Mouse (Mus musculus) CH12.LX (cell line): ENCODE results near the gene Ralbp1. TPM values are rescaled to one million over a fixed set of nuclear protein-coding genes. Genes with fewer than 3 reads are reported as not detected.

Experiments
- DNase-seq: peaks from one replicate; pipeline ENCODE4 v3.0.0-alpha.2; 2013; ENCODE audit errors: extremely low read depth
- H3K27ac ChIP-seq: 2 replicates; pipeline ENCODE4 v1.5.1; 2012; ENCODE audit warnings: low read depth, mild to moderate bottlenecking, control low read depth, moderate library complexity; ENCODE audit not compliant: insufficient read depth
- H3K27me3 ChIP-seq: replicated peaks from 2 replicates; pipeline ENCODE3; 2012; ENCODE audit warnings: inconsistent platforms
- H3K36me3 ChIP-seq, 2 experiments: replicated peaks in 1 of 2; 2 replicates each; pipeline versions ENCODE3 to v1.6.1; 2012; ENCODE audit warnings: inconsistent platforms in 1 of 2, low read length in 1 of 2, mild to moderate bottlenecking in 1 of 2, mixed read lengths in 1 of 2, moderate library complexity in 1 of 2; ENCODE audit not compliant: control insufficient read depth in 1 of 2, insufficient read depth in 1 of 2
- H3K4me1 ChIP-seq, 2 experiments: 2 replicates each; pipeline ENCODE4 v1.6.1; 2012; ENCODE audit warnings: inconsistent platforms in 1 of 2, moderate library complexity in 1 of 2; ENCODE audit not compliant: insufficient read depth in 2 of 2, control insufficient read depth in 1 of 2
- H3K4me2 ChIP-seq: 2 replicates; pipeline ENCODE4 v1.6.1; 2012; ENCODE audit warnings: low read depth, mild to moderate bottlenecking, control low read depth; ENCODE audit not compliant: poor library complexity, insufficient read depth, severe bottlenecking
- H3K4me3 ChIP-seq, 3 experiments: fragments of 150-350 bp in 1 of 3; sonication (generic) in 1 of 3; replicated peaks in 1 of 3; 2 replicates each; pipeline versions ENCODE3 to v1.5.1; 2011 to 2012; ENCODE audit warnings: low read depth in 2 of 3, low read length in 2 of 3, mild to moderate bottlenecking in 2 of 3, moderate library complexity in 2 of 3, control low read depth in 1 of 3, improper control_type of control experiment in 1 of 3, inconsistent platforms in 1 of 3, mixed read lengths in 1 of 3; ENCODE audit not compliant: poor library complexity in 1 of 3
- H3K79me2 ChIP-seq: replicated peaks from 2 replicates; pipeline ENCODE4 v1.6.1; 2012; ENCODE audit warnings: mild to moderate bottlenecking, moderate library complexity; ENCODE audit not compliant: control insufficient read depth, poor library complexity, insufficient read depth, severe bottlenecking; ENCODE audit errors: extremely low read depth
- H3K9ac ChIP-seq: 2 replicates; pipeline ENCODE4 v1.6.1; 2012; ENCODE audit warnings: low read depth, mild to moderate bottlenecking, control low read depth, moderate library complexity; ENCODE audit not compliant: insufficient read depth
- H3K9me3 ChIP-seq: replicated peaks from 2 replicates; pipeline ENCODE3; 2012; ENCODE audit warnings: low read length, inconsistent platforms, mixed read lengths
- CHD1 ChIP-seq: IDR thresholded peaks from 2 replicates; pipeline ENCODE4 v1.6.1; 2012; ENCODE audit warnings: low read depth, low read length, improper control_type of control experiment, inconsistent platforms
- CTCF ChIP-seq, 2 experiments: IDR thresholded peaks in 1 of 2; conservative IDR thresholded peaks in 1 of 2; 2 replicates each; pipeline ENCODE4 v1.5.1; 2011 to 2012; ENCODE audit warnings: low read depth in 2 of 2, low read length in 2 of 2, improper control_type of control experiment in 1 of 2, inconsistent platforms in 1 of 2, mild to moderate bottlenecking in 1 of 2, moderate library complexity in 1 of 2
- ELF1 ChIP-seq: IDR thresholded peaks from 2 replicates; pipeline ENCODE4 v1.6.1; 2014; ENCODE audit warnings: low read depth, mild to moderate bottlenecking, inconsistent platforms, low read length, improper control_type of control experiment
- GABPA ChIP-seq: IDR thresholded peaks from 2 replicates; pipeline ENCODE4 v1.6.1; 2012; ENCODE audit warnings: low read depth, low read length, improper control_type of control experiment, inconsistent platforms; ENCODE audit not compliant: insufficient replicate concordance
- HCFC1 ChIP-seq: IDR thresholded peaks from 2 replicates; pipeline ENCODE4 v1.6.1; 2012; ENCODE audit warnings: low read depth, mild to moderate bottlenecking, inconsistent platforms, low read length, improper control_type of control experiment
- JUND ChIP-seq: conservative IDR thresholded peaks from 2 replicates; pipeline ENCODE4 v1.6.1; 2011; ENCODE audit warnings: low read depth, low read length, improper control_type of control experiment
- MAZ ChIP-seq: IDR thresholded peaks from 2 replicates; pipeline ENCODE4 v1.6.1; 2012; ENCODE audit warnings: low read depth, mild to moderate bottlenecking, inconsistent platforms, low read length, improper control_type of control experiment, moderate library complexity
- MEF2A ChIP-seq: IDR thresholded peaks from 2 replicates; pipeline ENCODE4 v1.6.1; 2014; ENCODE audit warnings: low read depth, mild to moderate bottlenecking, inconsistent platforms, low read length, improper control_type of control experiment, borderline replicate concordance
- MXI1 ChIP-seq: IDR thresholded peaks from 2 replicates; pipeline ENCODE4 v1.6.1; 2011; ENCODE audit warnings: mild to moderate bottlenecking, low read depth, low read length, improper control_type of control experiment
- PAX5 ChIP-seq: IDR thresholded peaks from 2 replicates; pipeline ENCODE4 v1.6.1; 2012; ENCODE audit warnings: low read length, inconsistent platforms, mixed read lengths
- POLR2A ChIP-seq: IDR thresholded peaks from 2 replicates; pipeline ENCODE4 v1.6.1; 2011; ENCODE audit warnings: low read depth, mild to moderate bottlenecking, improper control_type of control experiment, low read length
- SIN3A ChIP-seq: IDR thresholded peaks from 2 replicates; pipeline ENCODE4 v1.6.1; 2012; ENCODE audit warnings: low read length, improper control_type of control experiment, inconsistent platforms
- SMC3 ChIP-seq: IDR thresholded peaks from 2 replicates; pipeline ENCODE4 v1.6.1; 2011; ENCODE audit warnings: low read depth, low read length, improper control_type of control experiment
- TBP ChIP-seq: conservative IDR thresholded peaks from 2 replicates; pipeline ENCODE4 v1.6.1; 2011; ENCODE audit warnings: low read depth, low read length, improper control_type of control experiment
- UBTF ChIP-seq: IDR thresholded peaks from 2 replicates; pipeline ENCODE4 v1.6.1; 2012; ENCODE audit warnings: low read depth, mild to moderate bottlenecking, inconsistent platforms, low read length, improper control_type of control experiment, moderate library complexity
- USF1 ChIP-seq: IDR thresholded peaks from 2 replicates; pipeline ENCODE4 v1.6.1; 2014; ENCODE audit warnings: low read depth, mild to moderate bottlenecking, inconsistent platforms, low read length, improper control_type of control experiment
- USF2 ChIP-seq: conservative IDR thresholded peaks from 2 replicates; pipeline ENCODE4 v1.6.1; 2011; ENCODE audit warnings: low read depth, low read length, improper control_type of control experiment
- ZNF384 ChIP-seq: IDR thresholded peaks from 2 replicates; pipeline ENCODE4 v1.6.1; 2012; ENCODE audit warnings: low read depth, low read length, improper control_type of control experiment, inconsistent platforms
- dilution Hi-C: fragments of 300-500 bp; cut with MboI; formaldehyde crosslinking; loops from 2 replicates; pipeline ENCODE4 v1.14.3; 2020; ENCODE audit warnings: low sequenced_read_pairs; ENCODE audit not compliant: extremely low pct_unique_long_range_greater_than_20kb, extremely low pct_ligation_motif_present
- in situ Hi-C: fragments of 300-500 bp; cut with MboI; formaldehyde crosslinking; loops from 3 replicates; pipeline ENCODE4 v1.14.3; 2019; ENCODE audit warnings: low sequenced_read_pairs, low pct_ligation_motif_present, low pct_unique_long_range_greater_than_20kb, mixed read lengths
- polyA plus RNA-seq: library from polyadenylated mRNA; unstranded; fragments of >175 nt; gene quantifications from 2 replicates; pipeline ENCODE4 v1.2.1, GENCODE M21; 2012; ENCODE audit warnings: low read depth; ENCODE audit not compliant: insufficient read length
- total RNA-seq, 2 experiments: library from RNA; depleted of rRNA; stranded (reverse); fragments of 300-350 nt in 1 of 2; fragments of >200 nt in 1 of 2; gene quantifications; 2 replicates each; pipeline ENCODE4 v1.2.3; 2012 to 2014

Gene Ralbp1
- total and polyA plus RNA-seq, 3 experiments: 25.3 to 27.2 (median 26.5) TPM

GRCm38 (mm10) chr17:65842669-65843381 lies 42.8 kb downstream of the Ralbp1 start:
- Histone ChIP-seq H3K27ac (no peak overlapping the region), H3K4me3 (no peak overlapping the region), H3K36me3 (peaks cover 42 to 82% of the 10 kb centered on the region in 2 experiments), H3K4me2 (no peak overlapping the region), H3K79me2 (no peaks in the 10 kb centered on the region), H3K4me1 (peaks cover 0 to 3% of the 10 kb centered on the region in 2 experiments; a peak in 2 of 4 replicates), H3K27me3 (no peaks in the 10 kb centered on the region), H3K9me3 (no peaks in the 10 kb centered on the region), H3K9ac (no peak overlapping the region)
- TF ChIP-seq MXI1: no peak
- no peak for TF ChIP-seq GABPA
- TF ChIP-seq CTCF (conservative IDR thresholded peaks at IDR 0.05 in 1 of 2, IDR thresholded peaks at IDR 0.05 in 1 of 2; ENCODE audit: low read depth in 2 of 2, low read length in 2 of 2): no peak
- no peak for TF ChIP-seq UBTF
- TF ChIP-seq HCFC1: no peak
- TF ChIP-seq PAX5: no peak
- no peak for TF ChIP-seq TBP
- TF ChIP-seq CHD1: no peak
- no peak for TF ChIP-seq USF1
- TF ChIP-seq ZNF384: no peak
- no peak for TF ChIP-seq MAZ
- no peak for TF ChIP-seq SIN3A
- no peak for TF ChIP-seq POLR2A
- in situ Hi-C loops (no loop called here), dilution Hi-C loops (no loop called here)
- no peak for DNase-seq

- dilution Hi-C loops: no loop called here
Observed at GRCm38 (mm10) chr17:65839541-65840256, 45.9 kb downstream of the Ralbp1 start.

More at GRCm38 (mm10) chr17:65839541-65840256, 45.9 kb downstream of the Ralbp1 start:
- H3K4me2 ChIP-seq: no peak overlapping the region
- no peak overlapping the region for H3K4me3 ChIP-seq
- no peak overlapping the region for H3K27ac ChIP-seq
- no peak for TF ChIP-seq USF2
- no peak for TF ChIP-seq MEF2A
- TF ChIP-seq SMC3: no peak
- no peak for TF ChIP-seq PAX5
- no peak for TF ChIP-seq UBTF
- no peak for TF ChIP-seq MAZ
- no peak for TF ChIP-seq JUND
- no peak for TF ChIP-seq ELF1
- H3K9ac ChIP-seq: no peak overlapping the region
- in situ Hi-C loops: no loop called here
- H3K9me3 ChIP-seq: no peaks in the 10 kb centered on the region
- H3K27me3 ChIP-seq: no peaks in the 10 kb centered on the region
- no peak for DNase-seq
- no peaks in the 10 kb centered on the region for H3K4me1 ChIP-seq
- no peaks in the 10 kb centered on the region for H3K79me2 ChIP-seq
- peaks cover 66 to 92% of the 10 kb centered on the region in 2 experiments for H3K36me3 ChIP-seq
